Mouse (Mus musculus) hindbrain, embryonic 16.5 days (tissue): Measurements from ENCODE around the gene Olfr924. TPM values are rescaled to one million over a fixed set of nuclear protein-coding genes. Genes with fewer than 3 reads are reported as not detected.
"Not testable (repeated sequence)": the region's sequence is repeated elsewhere in the genome, so short reads cannot be mapped to it uniquely, and the experiment has no call there.

Source experiments
- ATAC-seq: fragments of 200-750 bp; cut with Nextera tagmentation; 2 replicates; pipeline ENCODE4 v1.8.0; 2017; ENCODE audit warnings: moderate TSS enrichment, moderate library complexity
- H3K27ac ChIP-seq: fragments of 300-500 bp; sonication (generic); 2 replicates; pipeline ENCODE4 v1.5.1; 2014; ENCODE audit warnings: low read depth, mild to moderate bottlenecking, control low read depth, low read length, moderate library complexity
- H3K27me3 ChIP-seq: fragments of 300-500 bp; sonication (generic); replicated peaks from 2 replicates; pipeline ENCODE4 v1.6.1; 2014; ENCODE audit warnings: low read length; ENCODE audit not compliant: control insufficient read depth, insufficient read depth
- H3K36me3 ChIP-seq: fragments of 300-500 bp; sonication (generic); 2 replicates; pipeline ENCODE4 v1.6.1; 2014; ENCODE audit warnings: mild to moderate bottlenecking, low read length, moderate library complexity, mixed read lengths; ENCODE audit not compliant: control insufficient read depth, insufficient read depth
- H3K4me1 ChIP-seq: fragments of 300-500 bp; sonication (generic); 2 replicates; pipeline ENCODE4 v1.6.1; 2014; ENCODE audit warnings: low read depth, low read length; ENCODE audit not compliant: control insufficient read depth, insufficient read depth
- H3K4me2 ChIP-seq: fragments of 300-500 bp; sonication (generic); 2 replicates; pipeline ENCODE4 v1.6.1; 2014; ENCODE audit warnings: mild to moderate bottlenecking, low read length, control low read depth, moderate library complexity
- H3K4me3 ChIP-seq: fragments of 300-500 bp; sonication (generic); 2 replicates; pipeline ENCODE4 v1.5.1; 2014; ENCODE audit warnings: mild to moderate bottlenecking, low read length, control low read depth, moderate library complexity
- H3K9ac ChIP-seq: fragments of 300-500 bp; sonication (generic); 2 replicates; pipeline ENCODE4 v1.6.1; 2014; ENCODE audit warnings: low read depth, mild to moderate bottlenecking, control low read depth, low read length, moderate library complexity
- H3K9me3 ChIP-seq: fragments of 300-500 bp; sonication (generic); 2 replicates; pipeline ENCODE4 v1.6.1; 2014; ENCODE audit warnings: mild to moderate bottlenecking, low read length, moderate library complexity; ENCODE audit not compliant: control insufficient read depth
- WGBS: fragments of 180-500 bp; shearing (Covaris S2); extraction: QIAGEN DNeasy Blood & Tissue Kit; methylation state at CpG from one replicate; pipeline ENCODE4 v1.1.7; 2014; 5-methylcytosine and 5-hydroxymethylcytosine counted together
- polyA plus RNA-seq: library from polyadenylated mRNA; unstranded; fragments of >200 nt; fragmentation: Nextera tagmentation; extraction: Ambion mirVana; gene quantifications from 2 replicates; pipeline ENCODE4 v1.2.1, GENCODE M21; 2015

The Olfr924 gene
- polyA plus RNA-seq: not detected in 2 replicates

- Histone ChIP-seq H3K27ac (no peak within 1 kb of the TSS), H3K9me3 (no peaks in the 10 kb centered on the region), H3K27me3 (no peaks in the 10 kb centered on the region), H3K4me2 (no peak within 1 kb of the TSS), H3K36me3 (no peaks in the 10 kb centered on the region), H3K4me1 (no peaks in the 10 kb centered on the region), H3K9ac (no peak within 1 kb of the TSS), H3K4me3 (no peak within 1 kb of the TSS)
- WGBS: 90% methylated on average over 1 of the region's 1 CpGs
- ATAC-seq: no peak
Observed at GRCm38 (mm10) chr9:38844149-38844548, at the start of gene Olfr924. Gene Olfr924 (plus strand): TSS chr9:38844449.

- H3K4me1 ChIP-seq: no peaks in the 10 kb centered on the region
- no peaks in the 10 kb centered on the region for H3K9me3 ChIP-seq
- ATAC-seq: no peak
- no peaks in the 10 kb centered on the region for H3K36me3 ChIP-seq
- no peak overlapping the region for H3K9ac ChIP-seq
- H3K4me2 ChIP-seq: no peak overlapping the region
- H3K27ac ChIP-seq: no peak overlapping the region
- H3K27me3 ChIP-seq: no peaks in the 10 kb centered on the region
- no peak overlapping the region for H3K4me3 ChIP-seq
Observed at GRCm38 (mm10) chr9:38805696-38806095, 38.6 kb upstream of the Olfr924 start.

- Histone ChIP-seq H3K4me1 (no peaks in the 10 kb centered on the region), H3K4me3 (no peak within 1 kb of the TSS), H3K4me2 (no peak within 1 kb of the TSS), H3K9me3 (no peaks in the 10 kb centered on the region), H3K27me3 (no peaks in the 10 kb centered on the region), H3K9ac (no peak within 1 kb of the TSS), H3K27ac (no peak within 1 kb of the TSS), H3K36me3 (no peaks in the 10 kb centered on the region)
- WGBS: 72% methylated on average over 2 of the region's 2 CpGs
- ATAC-seq: no peak
Observed at GRCm38 (mm10) chr9:38814314-38814713, 29.9 kb upstream of the Olfr924 start, which contains the start of gene Olfr922. Gene Olfr922 (plus strand): TSS chr9:38814614.

GRCm38 (mm10) chr9:38815458-38815986 is 28.7 kb upstream of the Olfr924 start:
- Histone ChIP-seq H3K27me3 (no peaks in the 10 kb centered on the region), H3K9me3 (no peaks in the 10 kb centered on the region), H3K4me2 (no peak overlapping the region), H3K4me1 (no peaks in the 10 kb centered on the region), H3K36me3 (no peaks in the 10 kb centered on the region), H3K9ac (no peak overlapping the region), H3K4me3 (no peak overlapping the region), H3K27ac (no peak overlapping the region)
- ATAC-seq: no peak
- 93% methylated on average over 1 of the region's 1 CpGs for WGBS

- WGBS: 75% methylated on average over 1 of the region's 1 CpGs
- no peak for ATAC-seq
- Histone ChIP-seq H3K9me3 (no peaks in the 10 kb centered on the region), H3K4me1 (no peaks in the 10 kb centered on the region), H3K27ac (no peak within 1 kb of the TSS), H3K36me3 (no peaks in the 10 kb centered on the region), H3K9ac (no peak within 1 kb of the TSS), H3K27me3 (no peaks in the 10 kb centered on the region), H3K4me3 (no peak within 1 kb of the TSS), H3K4me2 (no peak within 1 kb of the TSS)
Observed at GRCm38 (mm10) chr9:38826245-38826644, 18.0 kb upstream of the Olfr924 start, which contains the start of gene Olfr923. Gene Olfr923 (plus strand): TSS chr9:38826545.

- Histone ChIP-seq H3K4me3 (no peak overlapping the region), H3K4me2 (no peak overlapping the region), H3K27ac (no peak overlapping the region), H3K9ac (no peak overlapping the region), H3K36me3 (no peaks in the 10 kb centered on the region), H3K9me3 (no peaks in the 10 kb centered on the region), H3K4me1 (no peaks in the 10 kb centered on the region), H3K27me3 (no peaks in the 10 kb centered on the region)
- ATAC-seq: no peak
- WGBS: 76% methylated on average over 2 of the region's 2 CpGs
Observed at GRCm38 (mm10) chr9:38833027-38833426, 11.2 kb upstream of the Olfr924 start.

- Histone ChIP-seq H3K4me2 (no peak within 1 kb of the TSS), H3K9ac (no peak within 1 kb of the TSS), H3K4me3 (no peak within 1 kb of the TSS), H3K4me1 (no peaks in the 10 kb centered on the region), H3K27ac (no peak within 1 kb of the TSS), H3K36me3 (no peaks in the 10 kb centered on the region), H3K27me3 (no peaks in the 10 kb centered on the region), H3K9me3 (no peaks in the 10 kb centered on the region)
- ATAC-seq: no peak
Observed at GRCm38 (mm10) chr9:38854760-38855159, 10.5 kb downstream of the Olfr924 start, which contains the start of gene Olfr26. Gene Olfr26 (plus strand): TSS chr9:38855060.

- not testable (repeated sequence) for H3K9me3 ChIP-seq, H3K4me2 ChIP-seq, H3K4me1 ChIP-seq, H3K36me3 ChIP-seq, H3K9ac ChIP-seq, H3K27ac ChIP-seq, H3K27me3 ChIP-seq, H3K4me3 ChIP-seq, ATAC-seq
- 60% methylated on average over 2 of the region's 2 CpGs for WGBS
Observed at GRCm38 (mm10) chr9:38874880-38875279, 30.6 kb downstream of the Olfr924 start.

- H3K27ac ChIP-seq: no peak within 1 kb of the TSS
- H3K4me1 ChIP-seq: no peaks in the 10 kb centered on the region
- 0 out of 2 replicates have a peak, but pooled peaks cover 2% of the 10 kb centered on the region for H3K9me3 ChIP-seq
- no peak within 1 kb of the TSS for H3K4me2 ChIP-seq
- 89% methylated on average over 2 of the region's 2 CpGs for WGBS
- H3K36me3 ChIP-seq: no peaks in the 10 kb centered on the region
- no peaks in the 10 kb centered on the region for H3K27me3 ChIP-seq
- no peak within 1 kb of the TSS for H3K4me3 ChIP-seq
- no peak for ATAC-seq
- H3K9ac ChIP-seq: no peak within 1 kb of the TSS
Observed at GRCm38 (mm10) chr9:38876826-38877225, 32.6 kb downstream of the Olfr924 start, which contains the start of gene Olfr926. Gene Olfr926 (plus strand): TSS chr9:38877126.
